Mouse (Mus musculus): ENCODE data around the gene Tjap1.

Tjap1 gene

GRCm38 (mm10) chr17:46282483-46283123 is at the start of gene Tjap1:
Tjap1 (minus strand) TSS chr17:46283026.
- DNase-seq (ENCODE audit: low read depth): peak; percentile 78

GRCm38 (mm10) chr17:46328723-46329122 is 45.9 kb upstream of the Tjap1 start:
- peak; percentile 54 for DNase-seq (ENCODE audit: low read depth)

DNA sequence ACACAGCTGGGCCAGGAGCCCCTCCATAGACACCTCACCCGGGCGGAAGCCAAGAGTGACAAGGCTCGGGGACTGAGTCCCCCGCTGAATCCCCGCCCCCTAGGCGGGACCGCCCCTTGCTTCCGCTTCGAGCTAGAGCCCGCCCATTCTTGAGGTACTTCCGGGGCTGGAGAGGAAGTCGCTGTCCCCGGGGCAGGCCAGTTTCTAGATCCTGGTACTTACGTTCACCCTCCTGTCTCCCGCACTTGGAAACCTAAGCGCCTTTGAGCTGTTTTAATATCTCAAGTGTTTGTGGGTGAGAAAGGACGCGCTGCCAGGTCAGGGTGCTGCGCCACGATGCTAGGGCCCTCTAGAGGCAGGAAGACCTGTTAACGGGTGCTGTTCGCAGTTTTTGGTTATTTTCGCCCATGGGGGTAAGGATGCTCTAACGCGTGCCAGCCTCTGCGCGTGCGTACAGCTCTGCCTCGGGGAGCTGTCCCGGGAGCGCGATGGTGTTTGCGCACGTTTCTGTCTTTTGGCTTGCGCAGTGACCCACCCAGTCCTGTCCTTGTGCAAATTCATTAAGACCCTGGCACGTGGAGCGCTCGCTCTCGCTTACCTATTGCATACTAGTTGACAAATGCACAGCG is 45.2 kb upstream of the Tjap1 start, which contains the start of gene Abcc10:
Gene Abcc10 (minus strand): TSS at position 447 of the 629 bp plus-strand sequence.
- peak; percentile 98 for DNase-seq (ENCODE audit: low read depth)

DNA sequence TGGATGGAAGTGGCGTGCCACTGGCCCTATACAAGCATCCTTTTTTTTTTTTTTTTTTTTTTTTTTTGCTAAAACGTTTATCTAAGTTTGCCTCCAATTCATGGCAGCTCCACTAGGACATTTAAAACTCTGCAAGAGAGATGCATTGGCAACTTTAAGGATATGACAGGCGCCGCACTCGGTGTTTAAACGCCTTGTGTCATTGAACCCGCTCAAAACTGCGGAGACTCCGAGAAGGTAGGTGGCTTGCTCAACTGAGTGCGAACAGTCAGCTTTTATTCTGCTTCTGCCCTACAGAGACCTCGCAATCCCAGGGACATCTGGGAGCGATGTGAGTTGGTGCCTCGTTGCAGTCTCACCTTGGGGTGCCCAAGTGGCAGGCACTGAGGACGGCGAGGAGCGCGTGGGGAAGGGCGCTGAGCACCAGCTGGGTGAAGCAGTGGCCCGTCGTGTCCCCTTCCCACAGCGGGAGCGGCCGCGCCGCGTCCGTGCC is 44.6 kb upstream of the Tjap1 start:
- no peak for DNase-seq (ENCODE audit: low read depth)

DNA sequence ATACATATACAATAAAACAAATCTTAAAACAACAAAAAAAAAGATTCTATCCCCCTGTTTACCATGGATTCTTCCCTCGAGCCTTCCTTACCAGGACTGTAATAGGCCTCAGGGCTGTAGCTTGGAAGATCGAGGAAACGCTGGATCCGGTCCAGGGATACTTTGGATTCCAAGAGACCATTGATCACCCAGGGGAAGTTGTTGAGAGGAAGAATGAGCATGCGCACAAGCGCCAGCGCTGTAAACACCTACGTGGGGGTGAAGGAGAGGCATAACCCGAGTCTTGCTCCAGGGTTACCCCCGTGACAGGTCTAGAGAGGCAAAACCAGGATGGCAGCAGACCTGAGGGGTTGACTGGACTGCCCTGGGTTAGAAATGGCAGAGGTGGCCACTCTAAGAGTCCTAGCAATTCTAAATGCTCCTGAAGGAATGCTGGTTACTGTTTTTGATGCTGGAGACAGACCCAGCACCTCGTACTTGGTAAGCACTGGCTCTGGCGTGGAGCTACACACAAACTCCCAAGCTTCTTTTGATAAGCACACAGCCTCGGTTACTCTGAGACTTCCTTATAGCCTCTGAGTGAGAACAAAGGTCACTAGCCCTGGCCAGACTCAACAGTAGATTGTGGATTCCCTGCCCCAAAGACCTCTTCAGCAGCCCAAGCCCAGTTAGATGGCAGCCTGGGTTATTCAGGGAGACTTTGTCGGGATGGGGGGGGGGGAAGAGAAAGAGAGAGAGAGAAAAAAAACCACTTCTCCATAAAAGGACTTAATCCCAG is 39.4 kb upstream of the Tjap1 start:
- no peak for DNase-seq (ENCODE audit: low read depth)

DNA sequence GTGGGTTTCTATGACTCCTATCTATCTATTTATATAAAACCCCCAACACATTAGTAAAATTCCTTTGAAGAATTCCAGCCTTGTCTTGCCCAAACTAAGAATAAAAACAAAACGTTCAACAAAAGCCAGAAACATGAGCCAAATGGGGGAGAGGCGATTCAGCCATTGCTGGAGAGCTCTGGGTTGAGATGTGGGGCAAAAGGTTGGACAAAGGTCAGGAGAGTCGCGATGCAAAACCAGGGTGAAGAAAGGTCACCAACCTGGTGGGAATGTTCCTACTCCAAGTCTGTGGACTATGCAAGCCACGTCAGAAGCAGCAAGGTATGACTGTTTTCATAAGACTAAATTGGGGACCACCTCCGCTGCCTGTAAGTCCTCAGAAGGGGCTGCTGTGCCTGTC is 37.7 kb upstream of the Tjap1 start:
- no peak for DNase-seq (ENCODE audit: low read depth)

DNA sequence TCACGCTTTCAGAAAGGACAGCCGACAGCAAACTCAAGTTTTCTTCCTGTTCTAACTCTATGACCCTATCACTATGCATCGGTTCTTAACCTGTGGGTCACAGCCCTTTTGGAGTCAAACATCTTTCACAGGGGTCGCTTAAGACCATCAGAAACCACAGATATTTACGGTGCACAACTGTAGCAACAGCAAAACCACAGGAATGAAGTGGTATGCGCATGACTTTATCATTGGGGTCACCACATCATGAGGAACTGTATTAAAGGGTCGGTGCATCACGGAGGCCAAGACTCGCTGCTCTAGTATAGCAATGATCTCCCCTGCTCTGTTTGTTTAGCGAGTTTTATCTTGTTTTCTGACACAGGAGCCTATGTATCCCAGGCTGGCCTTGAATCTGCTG is 33.0 kb upstream of the Tjap1 start:
- no peak for DNase-seq (ENCODE audit: low read depth)

DNA sequence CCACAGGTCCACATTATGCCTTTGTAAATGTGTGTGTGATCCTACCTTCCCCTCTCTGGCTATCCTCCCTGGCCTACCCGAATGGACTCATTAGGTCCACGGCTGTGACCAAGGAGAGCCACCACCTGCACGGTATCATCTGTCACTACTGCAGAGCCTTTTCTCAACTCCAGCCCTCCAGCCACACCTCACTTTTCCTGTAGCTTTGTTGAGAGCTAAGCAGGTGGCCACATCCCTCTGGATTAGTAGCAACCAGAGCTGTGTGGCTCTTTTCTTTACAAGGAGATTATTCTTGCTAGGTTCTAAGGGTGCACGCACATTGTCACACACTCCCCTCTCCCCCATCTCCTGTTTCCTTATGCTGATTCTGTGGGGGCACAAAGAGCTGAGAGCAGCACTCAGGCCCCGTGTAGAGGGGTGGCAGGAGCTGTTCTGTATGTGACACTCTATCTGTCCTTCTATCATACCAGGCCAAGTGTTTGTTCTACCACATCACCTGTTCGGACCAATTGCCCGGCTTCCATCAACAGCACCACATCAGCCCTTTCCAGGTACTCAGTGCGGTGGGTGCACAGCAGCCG is 30.4 kb upstream of the Tjap1 start:
- DNase-seq (ENCODE audit: low read depth): no peak

DNA sequence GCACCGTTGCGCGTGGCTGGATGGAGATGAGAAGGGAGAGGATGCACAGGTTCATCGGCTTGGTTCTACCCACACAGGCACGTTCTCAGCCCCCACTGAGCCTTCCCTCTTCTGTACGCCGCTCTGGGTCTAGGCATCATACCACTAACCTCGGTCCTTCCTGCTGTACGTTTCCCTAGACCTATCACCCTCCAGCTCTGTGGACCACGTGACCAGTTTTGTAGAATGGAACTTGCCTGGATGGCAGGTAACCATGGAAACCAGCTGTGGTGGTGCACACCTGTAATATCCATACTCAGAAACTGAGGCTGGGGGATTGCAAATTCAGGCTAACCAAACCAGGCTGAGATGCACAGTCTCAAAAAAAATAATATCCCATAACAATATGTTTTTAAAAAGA is 27.7 kb upstream of the Tjap1 start:
- no peak for DNase-seq (ENCODE audit: low read depth)

- DNase-seq (ENCODE audit: low read depth): no peak
Observed at GRCm38 (mm10) chr17:46309835-46310234, 27.0 kb upstream of the Tjap1 start.

DNA sequence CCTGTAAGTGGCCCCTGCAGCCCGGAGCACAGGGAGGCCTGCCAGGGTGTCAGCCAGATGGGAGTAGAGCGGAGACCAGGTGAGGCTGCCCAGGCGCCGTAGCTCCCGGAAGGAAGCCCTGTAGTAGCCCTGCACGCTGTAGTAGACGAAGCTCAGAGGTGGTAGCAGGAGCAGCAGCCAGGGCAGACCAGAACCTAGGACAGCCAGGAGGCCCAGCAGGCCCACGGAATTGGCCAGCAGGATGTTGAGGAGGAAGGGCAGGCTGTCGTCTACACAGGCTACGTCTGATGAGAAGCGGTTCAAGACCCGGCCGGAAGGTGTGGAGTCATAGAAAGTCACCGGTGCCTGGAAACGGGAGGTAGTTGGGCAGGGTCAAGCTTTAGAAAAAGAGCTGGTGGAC is 24.1 kb upstream of the Tjap1 start:
- no peak for DNase-seq (ENCODE audit: low read depth)

DNA sequence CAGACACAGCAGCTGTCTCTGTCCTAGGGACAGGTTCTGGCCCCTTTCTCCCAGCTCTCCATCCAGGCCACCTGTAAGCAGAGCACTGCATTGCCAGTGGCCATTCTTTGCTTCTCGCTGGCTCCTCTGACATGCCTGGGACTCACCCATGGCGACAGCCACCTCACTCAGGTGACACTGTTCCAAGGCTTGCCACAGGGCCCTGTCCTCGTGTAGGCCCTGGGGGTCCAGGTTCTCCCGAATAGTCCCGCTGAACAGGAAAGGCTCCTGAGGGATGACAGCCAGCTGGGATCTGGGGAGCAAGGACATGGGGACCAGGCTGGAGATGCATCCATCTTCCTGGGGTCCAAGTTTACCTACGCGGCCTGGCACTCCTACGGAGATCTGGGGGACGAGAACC is 21.4 kb upstream of the Tjap1 start:
- no peak for DNase-seq (ENCODE audit: low read depth)

- DNase-seq (ENCODE audit: low read depth): no peak
Observed at GRCm38 (mm10) chr17:46301892-46302291, 19.1 kb upstream of the Tjap1 start.

GRCm38 (mm10) chr17:46298220-46298913 is 15.5 kb upstream of the Tjap1 start:
- DNase-seq (ENCODE audit: low read depth): peak; percentile 54

- no peak for DNase-seq (ENCODE audit: low read depth)
Observed at GRCm38 (mm10) chr17:46297364-46298219, 14.8 kb upstream of the Tjap1 start, which contains the start of gene Dlk2. Dlk2 (plus strand) TSS chr17:46297421.

GRCm38 (mm10) chr17:46297028-46297363 is 14.2 kb upstream of the Tjap1 start:
- DNase-seq (ENCODE audit: low read depth): no peak

- no peak for DNase-seq (ENCODE audit: low read depth)
Observed at GRCm38 (mm10) chr17:46296601-46297000, 13.8 kb upstream of the Tjap1 start.

GRCm38 (mm10) chr17:46287678-46288095 is 4.9 kb upstream of the Tjap1 start:
- peak; percentile 28 for DNase-seq (ENCODE audit: low read depth)

DNA sequence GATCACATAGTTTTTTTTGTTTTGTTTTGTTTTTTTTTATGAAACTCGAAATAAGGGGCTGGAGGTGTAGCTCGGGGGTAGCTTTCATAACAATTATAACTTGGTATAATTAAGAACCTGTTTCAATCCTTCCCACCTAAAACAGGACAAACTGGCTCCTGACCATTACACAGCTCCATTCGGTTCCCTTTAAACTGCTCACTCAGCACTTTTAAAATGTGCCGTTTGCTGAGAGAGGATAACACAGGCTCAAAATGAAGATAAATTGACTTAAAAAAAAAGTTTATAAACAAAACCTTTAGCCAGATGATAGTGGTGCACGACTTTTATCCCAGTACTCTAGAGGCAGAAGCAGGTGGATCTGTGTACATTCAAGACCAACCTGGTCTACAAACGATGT is 2.6 kb upstream of the Tjap1 start:
- DNase-seq (ENCODE audit: low read depth): no peak

DNA sequence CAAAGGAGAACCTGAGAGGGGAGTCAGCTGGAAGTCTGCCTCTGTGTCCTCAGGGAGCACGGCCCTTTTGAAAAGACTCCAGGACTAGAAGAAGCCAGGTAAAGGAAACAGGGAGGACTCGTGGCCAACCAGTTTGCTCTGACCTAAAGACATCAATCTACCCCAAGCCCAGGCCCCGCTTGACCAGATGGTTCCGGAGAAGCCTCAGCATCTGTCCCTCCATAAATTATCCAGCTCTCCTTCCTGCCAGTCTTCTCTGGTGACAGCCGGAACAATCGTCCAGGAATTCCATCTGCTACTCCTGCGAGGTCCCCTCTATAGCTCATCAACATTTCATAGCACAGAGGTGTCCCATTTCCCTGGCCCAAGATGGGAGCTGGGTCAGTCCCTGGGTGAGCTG is 1.8 kb upstream of the Tjap1 start:
- DNase-seq (ENCODE audit: low read depth): no peak

- no peak for DNase-seq (ENCODE audit: low read depth)
Observed at GRCm38 (mm10) chr17:46283911-46284310, 1.1 kb upstream of the Tjap1 start.
